Mouse (Mus musculus) heart, postnatal 14 days (tissue): ENCODE results near the gene Nbas. TPM values are rescaled to one million over a fixed set of nuclear protein-coding genes. Genes with fewer than 3 reads are reported as not detected.

Experiments
- DNase-seq, 2 experiments: peaks; one replicate each; pipeline ENCODE4 v3.0.0; 2021 to 2022
- intact Hi-C: fragments of 180-260 bp; cut with DNase I; formaldehyde crosslinking; loops from one replicate; pipeline ENCODE4 v1.15.1; 2025
- total RNA-seq, 2 experiments: library from RNA; stranded (reverse); gene quantifications; 2 replicates each; pipeline ENCODE4 v1.2.3; 2021

Gene Nbas
- total RNA-seq, 2 experiments from 2014 or later: 23.0 to 23.4 TPM

GRCm38 (mm10) chr12:13381580-13381979 is 112.6 kb downstream of the Nbas start:
- intact Hi-C loops: no loop called here
- DNase-seq: no peak

GRCm38 (mm10) chr12:13382046-13382445 is 113.1 kb downstream of the Nbas start:
- DNase-seq: no peak
- intact Hi-C loops: no loop called here

- intact Hi-C loops: no loop called here
- no peak for DNase-seq
Measured at GRCm38 (mm10) chr12:13389644-13390043, 120.7 kb downstream of the Nbas start.

DNA sequence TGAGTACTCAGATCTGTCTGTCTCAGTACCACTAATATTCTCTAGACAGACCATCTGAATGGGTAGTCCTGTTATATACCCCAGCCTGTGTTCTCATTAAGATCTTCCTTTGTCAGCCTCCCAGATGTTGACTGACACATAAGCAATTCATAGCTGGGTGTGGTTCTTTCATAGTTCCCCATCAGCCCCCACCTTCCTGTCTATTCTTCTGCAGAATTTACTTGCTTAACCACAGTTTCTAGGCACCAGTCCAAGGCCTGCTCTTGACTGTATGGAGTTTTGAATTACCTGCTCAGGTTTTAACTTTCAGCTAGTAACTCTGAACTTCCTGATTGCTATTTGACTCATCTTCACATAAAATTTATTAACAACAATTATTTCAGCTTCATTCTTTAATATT is 141.3 kb downstream of the Nbas start:
- DNase-seq: no peak
- intact Hi-C loops: no loop called here

DNA sequence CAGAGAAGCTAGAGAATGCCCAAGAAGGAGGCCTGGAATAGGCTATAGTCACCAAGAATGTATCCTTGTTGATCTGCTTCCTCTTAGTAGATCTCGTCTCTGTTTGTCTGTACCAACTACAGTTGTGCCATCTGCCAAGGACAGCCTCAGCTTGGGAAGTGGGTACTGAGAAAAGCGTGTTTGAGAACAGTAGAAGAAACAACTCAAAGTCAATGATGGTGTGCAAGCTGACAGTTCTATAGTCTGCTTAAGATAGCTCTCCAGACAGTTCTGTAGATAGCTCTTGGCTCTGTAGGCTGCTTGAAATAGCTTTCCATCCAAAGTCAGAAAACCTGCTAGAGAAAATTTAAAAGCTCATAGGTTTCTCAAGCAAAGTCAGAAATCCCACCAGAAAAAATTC is 149.7 kb downstream of the Nbas start:
- intact Hi-C loops: no loop called here
- no peak for DNase-seq

DNA sequence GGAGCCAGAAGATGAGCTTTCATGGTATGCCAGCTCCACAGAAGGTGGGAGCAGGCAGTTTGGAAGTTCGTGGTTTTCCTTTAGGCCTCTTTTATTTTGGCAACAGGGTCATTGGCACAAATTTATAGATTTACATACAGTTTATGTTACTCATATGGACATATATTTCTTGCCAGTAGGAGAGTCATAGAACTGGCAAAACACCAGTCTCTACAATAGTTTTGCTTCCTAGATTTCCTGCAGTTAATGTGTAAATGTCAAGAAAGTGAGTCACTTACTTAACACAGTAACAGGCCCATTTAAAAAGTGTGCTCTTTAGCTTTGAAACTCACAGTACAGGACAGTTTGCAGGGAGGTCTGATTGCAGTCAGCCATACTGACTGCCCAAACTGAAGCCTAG is 161.3 kb downstream of the Nbas start:
- intact Hi-C loops: no loop called here

GRCm38 (mm10) chr12:13444653-13445431 is 175.9 kb downstream of the Nbas start:
- intact Hi-C loops: no loop called here
- DNase-seq: no peak

More for the DNA sequence above, 161.3 kb downstream of the Nbas start:
- DNase-seq: no peak

GRCm38 (mm10) chr12:13445486-13446065 is 176.6 kb downstream of the Nbas start:
- no peak for DNase-seq
- intact Hi-C loops: no loop called here

DNA sequence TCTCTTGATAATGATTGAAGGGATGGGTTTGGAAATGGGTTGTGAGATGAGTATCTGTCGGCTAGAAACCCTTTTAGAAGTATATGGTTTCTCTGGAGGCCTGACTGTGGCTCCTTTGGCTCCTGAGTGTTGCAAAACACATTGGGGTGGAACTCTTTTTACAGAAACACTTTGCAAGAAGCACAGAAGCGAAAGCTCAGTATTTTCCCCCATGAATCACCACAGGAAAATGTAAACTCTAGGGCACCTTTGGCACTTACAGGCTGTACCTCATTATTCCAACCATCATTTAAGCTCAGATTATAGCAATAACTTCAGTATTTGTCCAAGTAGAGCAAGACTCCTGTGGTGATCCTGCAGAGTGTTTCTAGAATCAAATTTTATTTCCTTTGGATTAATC is 180.0 kb downstream of the Nbas start:
- intact Hi-C loops: no loop called here
- DNase-seq: no peak

GRCm38 (mm10) chr12:13452050-13452449 is 183.1 kb downstream of the Nbas start:
- intact Hi-C loops: no loop called here

GRCm38 (mm10) chr12:13460223-13460853 is 191.4 kb downstream of the Nbas start:
- intact Hi-C loops: no loop called here
- no peak for DNase-seq

More at GRCm38 (mm10) chr12:13452050-13452449, 183.1 kb downstream of the Nbas start:
- no peak for DNase-seq

DNA sequence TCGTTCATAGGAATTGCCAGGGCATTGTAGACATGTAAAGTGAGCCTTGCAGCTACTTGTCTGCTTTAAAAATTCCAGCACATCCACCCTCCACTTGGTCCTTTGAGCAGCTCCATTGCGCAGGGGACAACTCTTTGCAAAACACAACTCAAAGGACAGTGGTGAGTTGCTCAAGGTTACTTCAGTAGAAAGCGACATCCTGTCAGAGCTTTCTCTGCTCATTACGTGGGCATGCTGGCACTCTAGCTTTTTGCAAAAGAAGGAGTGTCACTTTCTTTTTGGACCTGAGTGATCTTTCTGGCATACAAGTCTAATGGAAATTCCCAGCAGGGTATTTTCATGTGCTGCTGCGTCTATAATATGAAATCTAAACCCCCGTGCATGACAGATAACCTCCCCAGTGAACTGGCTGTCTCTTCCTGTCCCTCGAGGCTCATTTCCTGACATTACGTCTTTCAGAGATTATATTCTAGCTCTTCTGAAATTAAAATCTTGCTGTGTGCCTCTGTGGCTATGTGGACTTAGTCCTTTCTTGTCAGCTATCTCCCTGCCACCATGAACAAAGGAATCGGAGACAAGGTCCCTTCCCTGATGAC is 192.7 kb downstream of the Nbas start:
- intact Hi-C loops: no loop called here
- no peak for DNase-seq

GRCm38 (mm10) chr12:13462397-13462796 is 193.5 kb downstream of the Nbas start:
- no peak for DNase-seq
- intact Hi-C loops: no loop called here

GRCm38 (mm10) chr12:13465554-13465953 is 196.6 kb downstream of the Nbas start:
- intact Hi-C loops: no loop called here
- DNase-seq: no peak

DNA sequence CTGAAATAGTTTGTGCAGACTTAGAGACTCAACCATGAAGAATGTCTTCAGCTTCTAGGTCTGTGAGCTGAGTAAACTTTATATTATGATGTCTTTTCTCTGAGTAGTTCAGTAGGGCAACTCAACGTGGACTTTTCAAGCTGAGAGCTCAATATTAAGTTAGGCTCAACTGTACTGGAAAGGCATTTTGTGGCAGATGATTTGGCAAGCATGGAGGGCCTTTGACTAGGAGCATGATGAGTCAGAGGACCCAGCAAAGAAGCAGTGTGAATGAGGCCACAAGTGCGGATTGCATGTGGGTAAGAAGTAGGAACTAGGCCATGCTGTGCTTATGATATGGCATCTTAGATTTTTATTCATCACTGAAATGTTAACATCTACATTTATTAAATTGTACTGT is 205.9 kb downstream of the Nbas start:
- intact Hi-C loops: no loop called here
- DNase-seq: no peak

DNA sequence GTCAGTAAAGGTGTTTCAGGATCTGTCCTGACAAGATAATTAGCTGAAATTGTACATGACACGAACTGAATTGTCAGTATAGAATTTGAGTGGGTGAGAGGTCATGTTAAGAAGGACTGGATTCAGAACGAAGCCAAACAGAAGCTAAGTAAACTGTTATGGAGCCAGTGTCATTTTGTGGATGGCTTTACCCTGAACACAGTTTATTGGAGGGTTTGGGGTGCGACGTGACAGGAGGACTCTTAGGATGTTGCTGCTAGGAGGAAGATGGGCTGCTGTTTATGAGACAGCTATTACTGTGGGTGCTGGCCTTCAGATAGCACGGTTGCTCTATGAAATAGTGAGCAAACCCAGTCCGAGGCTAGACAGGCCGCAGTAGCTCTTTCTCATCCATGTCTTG is 210.2 kb downstream of the Nbas start:
- intact Hi-C loops: no loop called here

DNA sequence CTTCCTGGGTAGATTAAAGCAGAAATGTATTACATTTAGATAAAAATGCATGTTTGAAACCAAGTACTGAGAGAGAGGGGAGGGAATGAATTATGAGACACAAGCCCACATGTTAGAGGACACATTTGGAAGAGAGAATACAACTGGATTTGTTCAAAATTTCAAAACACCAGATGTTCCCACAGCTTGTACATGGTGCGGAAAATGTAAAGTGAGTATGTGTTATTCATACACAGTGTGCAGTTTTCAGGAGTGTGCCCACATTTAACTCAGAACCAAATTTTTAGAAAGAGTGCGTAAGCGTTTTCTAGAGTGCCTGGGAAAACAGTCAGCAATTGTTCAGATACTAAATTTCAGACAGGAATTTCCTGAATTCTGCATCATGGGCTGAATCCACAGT is 217.3 kb downstream of the Nbas start:
- no peak for DNase-seq
- intact Hi-C loops: no loop called here

More for the DNA sequence above, 210.2 kb downstream of the Nbas start:
- no peak for DNase-seq

DNA sequence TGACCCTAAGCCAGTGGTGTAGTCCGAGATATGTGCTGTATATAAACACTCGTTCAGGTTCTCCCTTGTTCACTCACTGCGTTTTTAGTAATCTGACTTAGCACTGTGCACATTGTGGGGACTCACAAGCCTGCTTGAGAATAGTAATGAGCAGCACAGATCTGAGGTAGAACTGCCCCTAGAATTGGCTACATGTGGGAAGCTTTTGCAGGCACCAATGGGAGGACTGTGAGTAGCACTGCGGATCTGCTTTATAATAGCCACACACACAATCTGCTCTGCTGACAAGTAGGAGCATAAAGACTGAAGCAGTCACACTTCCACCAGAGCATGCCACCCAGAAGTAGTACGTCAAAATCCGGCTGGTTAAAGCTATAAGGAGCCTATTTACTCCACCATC is 228.3 kb downstream of the Nbas start:
- no peak for DNase-seq
- intact Hi-C loops: no loop called here

- no peak for DNase-seq
- intact Hi-C loops: no loop called here
Measured at GRCm38 (mm10) chr12:13499237-13499889, 230.4 kb downstream of the Nbas start.

GRCm38 (mm10) chr12:13500191-13500590 is 231.3 kb downstream of the Nbas start:
- intact Hi-C loops: no loop called here
- no peak for DNase-seq
